ENCODE assay signal across 16 mouse cellular contexts in genomic region chr13:63850308-63851011, GRCm38 (mm10).
"Had no signal": no experiment of that assay in that cellular context is flagged by ENCODE, and none has a peak within 500 bp of the region (broad histone marks: within the 10 kb centered on the region; RNA-seq: fewer than 3 reads in every experiment).

No protein-coding gene starts in this region.

- H3K4me3 ChIP-seq: limb, embryonic 10.5 days; limb, embryonic 13.5 days; liver, embryonic 12.5 days; liver, embryonic 15.5 days; lung, embryonic 15.5 days had no signal

- ATAC-seq: liver, embryonic 12.5 days had no signal

- DNase-seq: kidney, adult 2 months; kidney, postnatal 25 days; liver; lung, adult 18-20 months; lung, postnatal 10 days; lung, postnatal 36 days; midbrain, embryonic 14.5 days; thymus, adult 2 months; thymus, postnatal 14 days had no signal

- H3K27me3 ChIP-seq: limb, embryonic 13.5 days; liver, embryonic 12.5 days; liver, embryonic 15.5 days; lung, embryonic 15.5 days had no signal

- H3K4me1 ChIP-seq: limb, embryonic 10.5 days; limb, embryonic 13.5 days; liver, embryonic 12.5 days; liver, embryonic 15.5 days; lung, embryonic 15.5 days had no signal

- H3K27ac ChIP-seq: kidney, postnatal 0 days; limb, embryonic 10.5 days; limb, embryonic 13.5 days; liver, embryonic 12.5 days; liver, embryonic 15.5 days; lung, embryonic 15.5 days; stomach, postnatal 0 days had no signal
